Mouse (Mus musculus): ENCODE results near the gene Calm2.

Calm2 gene

DNA sequence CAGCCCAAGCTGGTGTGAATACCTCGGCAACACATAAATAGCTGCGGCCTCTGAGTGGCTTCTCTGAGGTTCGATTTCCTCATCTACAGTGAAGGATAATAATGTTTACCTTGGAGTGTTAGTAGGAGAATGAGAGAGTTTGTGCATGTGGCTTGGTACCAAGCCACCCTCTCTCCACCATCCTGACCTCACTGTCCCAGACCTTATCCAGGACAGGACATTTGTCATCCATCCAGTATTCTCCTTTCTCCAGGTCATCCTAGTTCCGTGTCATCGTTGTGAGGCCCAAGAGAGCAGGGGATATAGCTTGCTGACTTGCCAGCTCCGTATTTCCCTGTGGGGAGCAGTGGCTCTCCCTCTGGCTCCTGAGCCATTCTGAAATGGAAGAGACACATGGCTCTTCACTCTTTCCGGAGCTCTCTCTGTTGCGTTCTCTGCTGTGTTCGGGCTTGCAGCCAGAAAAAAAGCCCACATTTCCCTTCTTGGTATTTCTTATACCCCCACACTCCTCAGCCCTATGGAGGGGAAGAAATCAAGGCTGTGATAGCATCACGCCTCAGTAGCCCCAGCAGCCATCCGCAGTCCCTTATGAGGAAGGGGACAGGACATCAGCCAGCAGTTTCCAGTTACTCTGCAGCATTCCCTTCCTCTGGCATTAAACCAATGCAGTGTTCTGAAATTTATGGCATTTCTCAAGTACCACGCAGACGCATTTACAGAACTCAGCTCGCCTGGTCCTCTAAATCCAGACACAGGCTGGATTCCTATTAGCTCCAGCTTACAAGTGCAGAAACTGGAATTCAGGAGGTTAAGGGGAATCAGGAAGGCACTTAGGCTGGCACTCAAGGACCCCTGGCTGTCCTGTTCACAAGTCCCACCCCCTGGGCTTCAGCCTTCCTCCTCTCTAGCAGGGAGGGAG is 13.3 kb upstream of the Calm2 start:
- no peak for DNase-seq (ENCODE audit: low spot score in 2 of 2)

GRCm38 (mm10) chr17:87458911-87459749 is 12.4 kb upstream of the Calm2 start:
- DNase-seq (ENCODE audit: low spot score in 2 of 2), result peak; percentile 57 to 59

GRCm38 (mm10) chr17:87457961-87458360 is 11.2 kb upstream of the Calm2 start:
- no peak for DNase-seq (ENCODE audit: low spot score in 2 of 2)

DNA sequence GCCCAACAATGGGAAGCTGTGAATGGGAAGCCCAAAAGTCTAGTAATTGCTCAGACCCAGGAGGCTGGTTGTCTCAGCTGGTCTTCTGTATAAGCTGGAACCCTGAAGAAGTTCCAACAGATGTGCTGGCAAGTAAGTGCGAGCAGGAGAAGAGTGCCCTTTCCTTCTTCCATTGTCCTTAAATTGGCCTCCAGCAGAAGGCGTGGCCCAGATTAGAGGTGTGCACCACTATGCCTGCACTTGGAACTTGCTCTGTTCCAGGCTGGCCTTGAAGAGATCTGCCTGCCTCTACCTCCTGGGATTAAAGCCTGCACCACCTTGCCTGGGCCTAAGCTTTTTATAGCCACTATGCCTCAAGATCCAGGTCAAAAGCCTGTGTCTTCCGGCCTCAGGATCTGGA is 7.4 kb upstream of the Calm2 start:
- no peak for DNase-seq (ENCODE audit: low spot score in 2 of 2)

- no peak for DNase-seq (ENCODE audit: low spot score in 2 of 2)
Measured at GRCm38 (mm10) chr17:87453336-87453735, 6.6 kb upstream of the Calm2 start.

DNA sequence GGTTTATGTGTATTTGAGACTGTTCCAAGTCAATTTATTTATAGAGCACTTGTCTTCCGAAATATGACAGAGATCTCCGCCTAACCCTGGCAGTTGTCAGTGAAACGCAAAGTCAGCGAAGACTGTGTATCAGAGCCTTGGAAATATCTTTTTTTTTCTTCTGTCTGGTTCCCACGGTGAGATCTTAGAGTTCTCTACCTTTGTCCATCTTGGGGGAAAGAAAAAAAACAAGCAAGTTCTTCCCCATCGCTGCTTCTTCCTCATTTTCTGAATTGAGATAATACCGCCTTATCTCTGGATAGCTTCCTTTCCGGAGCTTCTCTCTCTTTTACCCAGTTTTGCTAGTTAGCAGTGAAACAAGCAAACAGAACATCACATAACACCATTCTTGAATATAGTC is 2.1 kb upstream of the Calm2 start:
- no peak for DNase-seq (ENCODE audit: low spot score in 2 of 2)

GRCm38 (mm10) chr17:87448339-87448738 is 1.6 kb upstream of the Calm2 start:
- no peak for DNase-seq (ENCODE audit: low spot score in 2 of 2)

GRCm38 (mm10) chr17:87447612-87448200 is 971 bp upstream of the Calm2 start:
- no peak for DNase-seq (ENCODE audit: low spot score in 2 of 2)

DNA sequence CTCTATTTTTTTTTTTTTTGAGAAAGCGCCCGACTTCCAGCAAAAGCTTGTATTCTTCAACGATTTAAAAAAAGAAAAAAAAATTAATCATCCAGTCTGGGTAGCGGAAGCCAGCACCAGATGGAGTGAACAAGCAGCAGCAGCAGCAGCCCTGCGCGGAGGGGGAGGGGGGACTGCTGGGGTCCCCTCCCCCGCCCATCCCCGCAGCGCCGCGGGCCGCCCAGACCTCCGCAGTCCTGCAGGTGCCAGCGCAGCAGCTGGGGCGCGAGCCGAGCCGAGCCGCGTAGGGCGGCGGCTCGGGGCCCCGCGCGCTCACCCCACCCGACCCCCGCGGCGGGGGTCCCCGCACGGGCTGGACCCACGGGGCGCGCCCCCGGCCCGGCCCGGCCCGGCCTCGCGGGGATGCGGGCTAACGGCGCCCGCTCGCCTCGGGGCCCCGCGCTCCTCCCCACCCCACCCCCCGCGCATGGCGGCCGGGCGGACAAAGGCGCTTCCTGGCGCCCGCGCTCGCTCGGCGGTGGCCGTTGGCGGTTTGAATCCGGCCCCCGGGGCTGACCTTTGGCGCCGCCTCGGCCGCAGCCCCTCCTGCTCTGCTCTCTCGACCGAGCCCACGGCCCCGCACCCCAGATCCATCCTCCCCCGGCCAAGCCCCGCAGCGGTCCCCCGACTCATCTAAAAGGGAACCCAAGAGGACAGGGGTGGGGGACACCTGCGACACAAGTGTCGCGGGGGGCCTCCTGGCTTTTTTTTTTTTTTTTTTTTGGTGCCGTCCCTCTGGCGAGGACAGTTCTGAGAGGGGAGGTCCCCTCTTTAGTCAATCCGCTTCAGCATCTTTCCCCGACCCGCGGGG is 593 bp downstream of the Calm2 start:
- peak; percentile 52 to 72 for DNase-seq (ENCODE audit: low spot score in 2 of 2)

- DNase-seq (ENCODE audit: low spot score in 2 of 2), result peak in 1 of 2 experiments; percentile 17
Measured at GRCm38 (mm10) chr17:87445337-87445916, 1.3 kb downstream of the Calm2 start.

GRCm38 (mm10) chr17:87444763-87445162 is 2.0 kb downstream of the Calm2 start:
- no peak for DNase-seq (ENCODE audit: low spot score in 2 of 2)

DNA sequence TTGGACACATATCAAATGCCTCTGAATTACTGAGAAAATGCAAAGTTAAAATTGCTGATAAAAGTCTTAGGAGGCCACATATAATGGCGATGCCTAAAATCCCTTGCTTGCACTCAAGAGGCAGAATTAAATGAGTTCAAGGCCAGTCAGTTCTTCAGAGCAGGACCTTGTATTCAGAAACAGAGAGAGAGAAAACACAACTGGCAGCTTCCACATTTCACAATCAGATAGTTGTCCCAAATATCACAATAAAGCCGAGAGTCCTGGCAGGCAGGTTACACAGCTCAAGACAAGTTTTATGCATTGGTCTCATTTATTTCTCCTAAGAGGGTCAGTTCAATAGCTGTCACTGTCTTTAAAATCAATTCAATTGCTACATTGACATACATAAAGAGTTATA is 5.2 kb downstream of the Calm2 start:
- no peak for DNase-seq (ENCODE audit: low spot score in 2 of 2)

- no peak for DNase-seq (ENCODE audit: low spot score in 2 of 2)
Measured at GRCm38 (mm10) chr17:87439441-87439840, 7.3 kb downstream of the Calm2 start.

GRCm38 (mm10) chr17:87433929-87434328 is 12.8 kb downstream of the Calm2 start:
- no peak for DNase-seq (ENCODE audit: low spot score in 2 of 2)

GRCm38 (mm10) chr17:87432743-87433142 is 14.0 kb downstream of the Calm2 start:
- no peak for DNase-seq (ENCODE audit: low spot score in 2 of 2)

DNA sequence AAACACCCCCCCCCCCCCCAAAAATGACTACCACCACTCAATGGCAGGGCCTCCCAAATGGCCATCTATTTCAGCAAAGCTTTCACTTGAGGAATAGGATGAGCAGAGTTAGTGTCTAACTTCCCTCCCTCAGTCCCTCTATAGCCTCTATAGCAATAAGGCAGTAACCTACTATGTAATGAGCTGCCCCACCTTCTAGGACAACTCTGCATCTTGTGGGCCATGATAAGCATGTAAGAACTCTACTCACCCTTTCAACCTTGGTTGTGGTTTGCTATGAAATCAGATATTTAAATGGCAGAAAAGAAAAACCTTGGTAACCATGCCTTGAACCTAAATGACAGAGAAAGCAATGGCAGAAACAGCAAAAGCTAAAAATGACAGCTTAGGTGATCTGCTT is 14.4 kb downstream of the Calm2 start:
- DNase-seq (ENCODE audit: low spot score in 2 of 2), result no peak

DNA sequence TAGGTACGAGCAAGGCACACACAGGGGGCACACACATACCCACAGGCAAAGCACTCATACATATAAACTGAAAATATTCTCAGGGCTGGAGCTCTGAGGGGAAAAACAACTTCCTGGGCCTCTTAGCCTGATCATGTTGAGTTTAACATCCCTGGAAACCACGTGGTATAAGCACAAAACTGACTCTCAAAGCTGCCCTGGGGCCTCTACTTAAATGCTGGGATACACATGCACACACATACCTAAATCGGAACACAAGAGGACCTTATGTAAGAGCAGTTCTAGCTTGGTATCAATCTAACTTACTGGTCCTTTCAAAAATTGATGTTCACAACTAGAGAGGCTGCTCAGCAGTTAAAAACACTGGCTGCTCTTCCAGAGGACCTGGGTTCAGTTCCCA is 17.3 kb downstream of the Calm2 start:
- no peak for DNase-seq (ENCODE audit: low spot score in 2 of 2)

- no peak for DNase-seq (ENCODE audit: low spot score in 2 of 2)
Measured at GRCm38 (mm10) chr17:87427511-87427910, 19.2 kb downstream of the Calm2 start, which contains the start of gene Stpg4. Gene Stpg4, minus strand, starts transcription at chr17:87427741.

- no peak for DNase-seq (ENCODE audit: low spot score in 2 of 2)
Measured at GRCm38 (mm10) chr17:87418082-87418481, 28.7 kb downstream of the Calm2 start.

DNA sequence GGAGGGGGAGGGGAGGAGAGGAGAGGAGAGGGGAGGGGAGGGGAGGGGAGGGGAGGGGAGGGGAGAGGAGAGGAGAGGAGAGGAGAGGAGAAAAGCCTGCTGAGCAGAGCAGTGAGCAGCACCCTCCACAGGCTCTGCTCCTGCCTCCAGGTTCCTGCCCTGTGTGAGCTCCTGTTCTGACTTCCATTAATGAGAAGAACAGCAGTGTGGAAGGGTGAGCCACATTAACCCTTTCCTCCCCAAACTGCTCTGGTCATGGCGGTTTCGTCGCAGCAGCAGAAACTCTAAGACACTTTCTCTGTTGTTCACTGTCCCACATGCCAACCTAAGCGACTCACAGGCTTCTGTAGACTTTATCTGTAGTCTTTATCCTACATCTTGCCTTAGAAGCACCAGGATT is 40.1 kb downstream of the Calm2 start:
- DNase-seq (ENCODE audit: low spot score in 2 of 2), result no peak

GRCm38 (mm10) chr17:87405576-87405975 is 41.2 kb downstream of the Calm2 start:
- DNase-seq (ENCODE audit: low spot score in 2 of 2), result peak in 1 of 2 experiments; percentile 39

Measured in heart, adult 9 months (tissue).